Comparison of ENCODE assay signal across 21 mouse cellular contexts in genomic region chr5:149341461-149341860, GRCm38 (mm10).
DNase-seq lines count a peak whose midpoint lies in the region; ATAC-seq and TF ChIP-seq lines count a peak whose summit lies in the region.
"Had no signal": no experiment of that assay in that cellular context is flagged by ENCODE, and none has a peak within 500 bp of the region (broad histone marks: within the 10 kb centered on the region; RNA-seq: fewer than 3 reads in every experiment).

No protein-coding gene starts in this region.

- H3K9ac ChIP-seq in heart, embryonic 13.5 days: peak overlapping the region; percentile 0; the same call in 1 of the 2 replicates
- H3K9ac ChIP-seq in heart, embryonic 11.5 days (ENCODE audit: low read depth, low read length): no peak overlapping the region
- H3K9ac ChIP-seq in lung, embryonic 14.5 days: no peak overlapping the region
- H3K9ac ChIP-seq in limb, embryonic 12.5 days (replicated peaks): no peak overlapping the region
- H3K9ac ChIP-seq: midbrain, embryonic 13.5 days; neural tube, embryonic 13.5 days had no signal

- H3K27ac ChIP-seq in heart, embryonic 13.5 days (replicated peaks): no peak overlapping the region
- no peak overlapping the region for H3K27ac ChIP-seq in heart, embryonic 11.5 days (ENCODE audit: low read depth, low read length)
- H3K27ac ChIP-seq in lung, embryonic 14.5 days (ENCODE audit: low read depth): no peak overlapping the region
- peak overlapping the region; percentile 53; the same call in 1 of the 2 replicates for H3K27ac ChIP-seq in limb, embryonic 12.5 days
- H3K27ac ChIP-seq: midbrain, embryonic 13.5 days; neural tube, embryonic 13.5 days had no signal

- no peak for ATAC-seq in heart, embryonic 13.5 days (ENCODE audit: extremely low read depth, insufficient number of reproducible peaks, low FRiP score, low TSS enrichment)
- ATAC-seq in heart, embryonic 11.5 days (replicated peaks; ENCODE audit: insufficient number of reproducible peaks, low FRiP score, low TSS enrichment): no peak
- ATAC-seq in lung, embryonic 14.5 days (ENCODE audit: insufficient read depth): 0 out of 2 replicates have a peak, but pooled peaks have one; percentile 2
- no peak for ATAC-seq in limb, embryonic 12.5 days (ENCODE audit: insufficient number of reproducible peaks, insufficient read depth, low FRiP score, low TSS enrichment, low read depth)
- ATAC-seq: forebrain, embryonic 16.5 days; intestine, embryonic 16.5 days; midbrain, embryonic 13.5 days; Patski had no signal

- no peaks in the 10 kb centered on the region for H3K27me3 ChIP-seq in heart, embryonic 13.5 days (replicated peaks)
- H3K27me3 ChIP-seq in heart, embryonic 11.5 days (ENCODE audit: control insufficient read depth, insufficient read depth, low read length): no peaks in the 10 kb centered on the region
- no peaks in the 10 kb centered on the region for H3K27me3 ChIP-seq in lung, embryonic 14.5 days (ENCODE audit: insufficient read depth, low read length)
- no peaks in the 10 kb centered on the region for H3K27me3 ChIP-seq in limb, embryonic 12.5 days
- H3K27me3 ChIP-seq: midbrain, embryonic 13.5 days; neural tube, embryonic 13.5 days; Patski had no signal

- H3K36me3 ChIP-seq in heart, embryonic 13.5 days: no peaks in the 10 kb centered on the region
- H3K36me3 ChIP-seq in heart, embryonic 11.5 days (ENCODE audit: control insufficient read depth, insufficient read depth, low read length): no peaks in the 10 kb centered on the region
- H3K36me3 ChIP-seq in lung, embryonic 14.5 days (ENCODE audit: insufficient read depth): no peaks in the 10 kb centered on the region
- no peaks in the 10 kb centered on the region for H3K36me3 ChIP-seq in limb, embryonic 12.5 days
- H3K36me3 ChIP-seq: midbrain, embryonic 13.5 days; neural tube, embryonic 13.5 days had no signal

- no peak overlapping the region for H3K4me2 ChIP-seq in heart, embryonic 13.5 days
- no peak overlapping the region for H3K4me2 ChIP-seq in heart, embryonic 11.5 days
- no peak overlapping the region for H3K4me2 ChIP-seq in lung, embryonic 14.5 days
- H3K4me2 ChIP-seq in limb, embryonic 12.5 days: no peak overlapping the region
- H3K4me2 ChIP-seq: liver, embryonic 11.5 days; midbrain, embryonic 13.5 days; neural tube, embryonic 13.5 days had no signal

- TF ChIP-seq CTCF in lung, embryonic 14.5 days (IDR thresholded peaks at IDR 0.05; ENCODE audit: low read depth): no peak

- WGBS in heart, embryonic 13.5 days: 50% methylated on average over 6 of the region's 6 CpGs
- 49% methylated on average over 6 of the region's 6 CpGs for WGBS in heart, embryonic 11.5 days (ENCODE audit: insufficient replicate concordance)
- 48% methylated on average over 6 of the region's 6 CpGs for WGBS in lung, embryonic 14.5 days
- WGBS in limb, embryonic 12.5 days: 59% methylated on average over 6 of the region's 6 CpGs

- DNase-seq in lung, embryonic 14.5 days: no peak
- no peak for DNase-seq in lung, postnatal 4 days
- no peak for DNase-seq in layer of hippocampus, adult 11-12 months (ENCODE audit: low spot score)
- DNase-seq in yolk sac, embryonic 10.5 days (ENCODE audit: low spot score): no peak
- DNase-seq: adrenal gland, postnatal 10 days; cerebellum, adult 18-20 months; heart, postnatal 36 days; kidney, adult 9 months; kidney, postnatal 10 days; layer of hippocampus, adult 9-11 months; lung, postnatal 36 days; thymus, postnatal 4 days had no signal

- no peaks in the 10 kb centered on the region for H3K9me3 ChIP-seq in heart, embryonic 13.5 days
- no peaks in the 10 kb centered on the region for H3K9me3 ChIP-seq in heart, embryonic 11.5 days (replicated peaks; ENCODE audit: control insufficient read depth, low read length)
- H3K9me3 ChIP-seq in lung, embryonic 14.5 days (ENCODE audit: low read depth, low read length): no peaks in the 10 kb centered on the region
- H3K9me3 ChIP-seq in limb, embryonic 12.5 days: no peaks in the 10 kb centered on the region
- H3K9me3 ChIP-seq: midbrain, embryonic 13.5 days; neural tube, embryonic 13.5 days had no signal

- H3K4me1 ChIP-seq in heart, embryonic 13.5 days: peaks cover 30% of the 10 kb centered on the region
- H3K4me1 ChIP-seq in heart, embryonic 11.5 days (ENCODE audit: control insufficient read depth, insufficient read depth, low read length): peaks cover 10% of the 10 kb centered on the region
- H3K4me1 ChIP-seq in lung, embryonic 14.5 days (ENCODE audit: insufficient read depth): no peaks in the 10 kb centered on the region; the same call in 1 of the 2 replicates
- H3K4me1 ChIP-seq in limb, embryonic 12.5 days (replicated peaks): peaks cover 30% of the 10 kb centered on the region

- H3K4me3 ChIP-seq in heart, embryonic 13.5 days: no peak overlapping the region
- no peak overlapping the region for H3K4me3 ChIP-seq in heart, embryonic 11.5 days (ENCODE audit: low read depth, low read length)
- no peak overlapping the region for H3K4me3 ChIP-seq in lung, embryonic 14.5 days (ENCODE audit: low read depth, low read length)
- no peak overlapping the region for H3K4me3 ChIP-seq in limb, embryonic 12.5 days (replicated peaks)
- H3K4me3 ChIP-seq: midbrain, embryonic 13.5 days; neural tube, embryonic 13.5 days had no signal
